Mouse (Mus musculus) megakaryocyte, embryonic 14.5 days (primary cell): ENCODE results near the gene Heatr6.

ENCODE experiments used
- FLI1 ChIP-seq: IDR thresholded peaks from 2 replicates; pipeline ENCODE4 v1.6.1; 2012; ENCODE audit warnings: low read length, inconsistent platforms, mixed read lengths
- GATA1 ChIP-seq: IDR thresholded peaks from 3 replicates; pipeline ENCODE4 v1.6.1; 2012; ENCODE audit warnings: mixed read lengths, low read length, inconsistent platforms, borderline replicate concordance

- TF ChIP-seq GATA1 (no peak), FLI1 (no peak)
Measured at GRCm38 (mm10) chr11:83787401-83788021, 34.0 kb downstream of the Heatr6 start.
